ENCODE assay signal across 11 mouse cellular contexts in genomic region chr12:31148417-31149356, GRCm38 (mm10).
DNase-seq lines count a peak whose midpoint lies in the region; ATAC-seq and TF ChIP-seq lines count a peak whose summit lies in the region.
"Had no signal": no experiment of that assay in that cellular context is flagged by ENCODE, and none has a peak within 500 bp of the region (broad histone marks: within the 10 kb centered on the region; RNA-seq: fewer than 3 reads in every experiment).

No protein-coding gene starts in this region.

- WGBS in heart, postnatal 0 days = 43% methylated on average over 11 of the region's 11 CpGs
- WGBS in embryonic facial prominence, embryonic 14.5 days = 39% methylated on average over 11 of the region's 11 CpGs
- WGBS in limb, embryonic 10.5 days = 65% methylated on average over 11 of the region's 11 CpGs
- 83% methylated on average over 11 of the region's 11 CpGs for WGBS in thymus, adult 2 months

- no peaks in the 10 kb centered on the region for H3K36me3 ChIP-seq in heart, postnatal 0 days (replicated peaks; ENCODE audit: control insufficient read depth, insufficient read depth, low read length)
- no peaks in the 10 kb centered on the region for H3K36me3 ChIP-seq in embryonic facial prominence, embryonic 14.5 days (ENCODE audit: control insufficient read depth, insufficient read depth, low read length)
- no peaks in the 10 kb centered on the region for H3K36me3 ChIP-seq in limb, embryonic 10.5 days
- no peaks in the 10 kb centered on the region for H3K36me3 ChIP-seq in thymus, adult 2 months (ENCODE audit: control insufficient read depth, insufficient read depth, low read length)
- H3K36me3 ChIP-seq: embryonic facial prominence, embryonic 15.5 days had no signal

- peak; percentile 24; the same call in 1 of the 2 replicates for TF ChIP-seq CTCF in heart, postnatal 0 days (IDR thresholded peaks at IDR 0.05; ENCODE audit: low read depth)
- no peak for TF ChIP-seq CTCF in thymus, adult 2 months (IDR thresholded peaks at IDR 0.05; ENCODE audit: borderline replicate concordance, control insufficient read depth, extremely low read depth, insufficient read depth, low read length, poor library complexity)

- H3K27ac ChIP-seq in heart, postnatal 0 days (ENCODE audit: low read depth) = no peak overlapping the region
- H3K27ac ChIP-seq in brown adipose tissue, adult 24 weeks (replicated peaks; ENCODE audit: low read depth, low read length) = peak overlapping the region; percentile 35
- no peak overlapping the region for H3K27ac ChIP-seq in embryonic facial prominence, embryonic 14.5 days (replicated peaks; ENCODE audit: low read depth, low read length)
- H3K27ac ChIP-seq in limb, embryonic 10.5 days = 0 out of 2 replicates have a peak overlapping the region, but pooled peaks have one; percentile 1
- H3K27ac ChIP-seq in thymus, adult 2 months (ENCODE audit: control insufficient read depth, insufficient read depth, low read length) = no peak overlapping the region
- H3K27ac ChIP-seq: embryonic facial prominence, embryonic 15.5 days; hindbrain, embryonic 14.5 days had no signal

- H3K27me3 ChIP-seq in heart, postnatal 0 days (ENCODE audit: control insufficient read depth, insufficient read depth, low read length) = no peaks in the 10 kb centered on the region
- no peaks in the 10 kb centered on the region for H3K27me3 ChIP-seq in embryonic facial prominence, embryonic 14.5 days (replicated peaks; ENCODE audit: control insufficient read depth, insufficient read depth, low read length)
- no peaks in the 10 kb centered on the region for H3K27me3 ChIP-seq in limb, embryonic 10.5 days (ENCODE audit: low read depth, poor library complexity, severe bottlenecking)
- no peaks in the 10 kb centered on the region for H3K27me3 ChIP-seq in thymus, adult 2 months (ENCODE audit: control insufficient read depth, insufficient read depth, low read length)
- H3K27me3 ChIP-seq: embryonic facial prominence, embryonic 15.5 days had no signal

- no peak overlapping the region for H3K9ac ChIP-seq in heart, postnatal 0 days (replicated peaks; ENCODE audit: low read depth, low read length)
- no peak overlapping the region for H3K9ac ChIP-seq in embryonic facial prominence, embryonic 14.5 days (ENCODE audit: low read depth, low read length)
- H3K9ac ChIP-seq: embryonic facial prominence, embryonic 15.5 days; hindbrain, embryonic 14.5 days had no signal

- peak; percentile 27 for DNase-seq in heart, postnatal 0 days (ENCODE audit: low spot score)
- no peak for DNase-seq in heart, postnatal 10 days
- peak; percentile 27 for DNase-seq in embryonic facial prominence, embryonic 14.5 days (ENCODE audit: low spot score)
- DNase-seq in limb, embryonic 10.5 days (ENCODE audit: low spot score) = peak; percentile 33
- DNase-seq in thymus, adult 2 months = no peak
- DNase-seq in thymus, adult 18-20 months = no peak
- DNase-seq: cerebellum, adult 2 months; right cerebral cortex, postnatal 4 days had no signal

- TF ChIP-seq POLR2A in thymus, adult 2 months (IDR thresholded peaks at IDR 0.05; ENCODE audit: control insufficient read depth, extremely low read depth, insufficient read depth, low read length, poor library complexity) = no peak

- intact Hi-C loops in heart, postnatal 10 days (cut with DNase I) = no loop called here

- no peak overlapping the region for H3K4me2 ChIP-seq in heart, postnatal 0 days (ENCODE audit: low read depth, low read length)
- H3K4me2 ChIP-seq in embryonic facial prominence, embryonic 14.5 days (ENCODE audit: low read depth, low read length) = no peak overlapping the region
- H3K4me2 ChIP-seq: embryonic facial prominence, embryonic 15.5 days; hindbrain, embryonic 14.5 days had no signal

- H3K4me3 ChIP-seq in heart, postnatal 0 days (ENCODE audit: low read depth, low read length) = no peak overlapping the region
- no peak overlapping the region for H3K4me3 ChIP-seq in brown adipose tissue, adult 24 weeks (ENCODE audit: insufficient read depth, low read depth, low read length)
- H3K4me3 ChIP-seq in embryonic facial prominence, embryonic 14.5 days (ENCODE audit: low read depth, low read length) = no peak overlapping the region
- H3K4me3 ChIP-seq in limb, embryonic 10.5 days = no peak overlapping the region
- H3K4me3 ChIP-seq in thymus, adult 2 months (ENCODE audit: control insufficient read depth, insufficient read depth, low read length) = no peak overlapping the region
- H3K4me3 ChIP-seq: embryonic facial prominence, embryonic 15.5 days had no signal

- no peaks in the 10 kb centered on the region for H3K9me3 ChIP-seq in heart, postnatal 0 days (replicated peaks; ENCODE audit: control insufficient read depth, low read length)
- H3K9me3 ChIP-seq in embryonic facial prominence, embryonic 14.5 days (ENCODE audit: control insufficient read depth, low read length) = no peaks in the 10 kb centered on the region
- no peaks in the 10 kb centered on the region for H3K9me3 ChIP-seq in limb, embryonic 10.5 days (replicated peaks)
- H3K9me3 ChIP-seq: embryonic facial prominence, embryonic 15.5 days had no signal

- H3K4me1 ChIP-seq in heart, postnatal 0 days (ENCODE audit: control insufficient read depth, insufficient read depth) = peaks cover 12% of the 10 kb centered on the region
- H3K4me1 ChIP-seq in brown adipose tissue, adult 24 weeks (ENCODE audit: control insufficient read depth, insufficient read depth, insufficient read length, low read length) = peaks cover 25% of the 10 kb centered on the region
- H3K4me1 ChIP-seq in embryonic facial prominence, embryonic 14.5 days (ENCODE audit: control insufficient read depth, insufficient read depth, low read length) = no peaks in the 10 kb centered on the region
- H3K4me1 ChIP-seq in limb, embryonic 10.5 days = peaks cover 8% of the 10 kb centered on the region
- H3K4me1 ChIP-seq in thymus, adult 2 months (replicated peaks; ENCODE audit: control insufficient read depth, insufficient read depth, low read length) = no peaks in the 10 kb centered on the region

- TF ChIP-seq EP300 in heart, postnatal 0 days (IDR thresholded peaks at IDR 0.05; ENCODE audit: low read depth) = no peak

- no peak for ATAC-seq in heart, postnatal 0 days (ENCODE audit: insufficient read depth, low read depth)
- ATAC-seq in embryonic facial prominence, embryonic 14.5 days (ENCODE audit: low read depth) = no peak

Comparison
In these comparisons a context has a peak if more than half of its experiments do, and no peak if none do; other contexts are left out.
1. DNase-seq: peak in heart, postnatal 0 days (single experiment), embryonic facial prominence, embryonic 14.5 days (single experiment) and limb, embryonic 10.5 days (single experiment); none in heart, postnatal 10 days (0 of 2), thymus, adult 2 months (single experiment) and thymus, adult 18-20 months (0 of 2).
2. H3K27ac ChIP-seq: peak in brown adipose tissue, adult 24 weeks (single experiment) and limb, embryonic 10.5 days (single experiment); none in heart, postnatal 0 days (single experiment), embryonic facial prominence, embryonic 14.5 days (single experiment) and thymus, adult 2 months (single experiment).